Mouse (Mus musculus): ENCODE results near the gene Hemgn. TPM values are rescaled to one million over a fixed set of nuclear protein-coding genes. Genes with fewer than 3 reads are reported as not detected.

Hemgn gene
- polyA plus RNA-seq, 1 experiment, result not detected

DNA sequence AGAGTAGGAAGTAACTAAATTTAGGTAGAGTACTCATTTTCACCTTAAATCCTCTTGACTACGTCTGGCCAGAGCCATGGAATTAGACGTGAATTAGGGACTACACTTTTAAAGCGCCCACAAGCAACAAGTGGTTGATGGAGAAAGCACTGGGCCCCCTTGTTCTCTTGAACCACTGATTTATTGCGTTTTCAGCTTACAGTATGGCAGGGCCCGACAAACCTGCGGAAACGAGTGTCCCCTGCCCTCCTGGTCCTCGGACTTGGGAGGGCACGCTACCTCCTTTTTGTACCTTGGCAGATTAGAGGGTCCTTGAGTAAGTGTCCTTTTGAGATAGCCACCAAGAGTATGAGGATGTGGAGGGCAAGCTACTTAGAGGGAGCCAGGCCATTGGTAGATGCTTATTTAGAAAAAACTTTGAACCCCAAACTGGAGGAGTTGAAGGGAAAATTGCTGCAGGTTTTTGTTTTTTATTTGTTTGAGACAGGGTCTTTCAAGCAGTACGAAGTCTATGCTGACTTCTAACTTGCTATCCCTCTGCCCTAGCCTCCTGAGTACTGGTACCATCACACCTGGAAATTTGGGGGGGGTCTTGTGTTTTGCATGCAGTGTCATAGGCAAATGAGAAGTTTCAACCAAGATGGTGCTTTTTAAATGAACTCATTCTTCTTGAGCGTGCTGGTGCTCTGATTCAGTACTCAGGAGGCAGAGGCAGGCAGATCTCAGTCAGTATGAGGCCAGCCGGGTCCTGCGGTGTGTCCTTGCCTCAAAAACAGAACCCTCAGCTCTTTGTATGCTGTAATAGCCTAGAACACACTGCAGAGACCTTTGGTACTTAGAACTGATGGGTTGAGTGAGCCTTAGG lies 39.8 kb upstream of the Hemgn start:
- peak overlapping the region; percentile 94 for H3ac ChIP-seq (ENCODE audit: control insufficient read depth, insufficient read length, low read depth)
- no peaks in the 10 kb centered on the region for H3K27me3 ChIP-seq (ENCODE audit: control insufficient read depth, insufficient read depth, insufficient read length)
- TF ChIP-seq MYOG (IDR thresholded peaks at IDR 0.05; ENCODE audit: control insufficient read depth, extremely low read depth, insufficient read length) (no peak), FOSL1 (IDR thresholded peaks at IDR 0.05; ENCODE audit: insufficient read depth, low read length, poor library complexity, severe bottlenecking) (no peak), USF1 (IDR thresholded peaks at IDR 0.05; ENCODE audit: low read depth) (no peak), CEBPB (IDR thresholded peaks at IDR 0.05; ENCODE audit: low read depth) (no peak), MAX (IDR thresholded peaks at IDR 0.05) (no peak), MYOD1 (IDR thresholded peaks at IDR 0.05; ENCODE audit: control insufficient read depth, insufficient read length, low read depth) (no peak), CTCF (IDR thresholded peaks at IDR 0.05; ENCODE audit: control insufficient read depth, insufficient read depth, insufficient read length) (no peak)
- peaks cover 48% of the 10 kb centered on the region for H3K36me3 ChIP-seq (ENCODE audit: control insufficient read depth, insufficient read depth)
- peak overlapping the region; percentile 72 for H3K4me3 ChIP-seq (ENCODE audit: insufficient read depth, poor library complexity, severe bottlenecking)
- H3K79me2 ChIP-seq (ENCODE audit: control insufficient read depth, insufficient read depth), result peaks cover 69% of the 10 kb centered on the region
- peaks cover 59% of the 10 kb centered on the region for H3K79me3 ChIP-seq (ENCODE audit: low read depth)

DNA sequence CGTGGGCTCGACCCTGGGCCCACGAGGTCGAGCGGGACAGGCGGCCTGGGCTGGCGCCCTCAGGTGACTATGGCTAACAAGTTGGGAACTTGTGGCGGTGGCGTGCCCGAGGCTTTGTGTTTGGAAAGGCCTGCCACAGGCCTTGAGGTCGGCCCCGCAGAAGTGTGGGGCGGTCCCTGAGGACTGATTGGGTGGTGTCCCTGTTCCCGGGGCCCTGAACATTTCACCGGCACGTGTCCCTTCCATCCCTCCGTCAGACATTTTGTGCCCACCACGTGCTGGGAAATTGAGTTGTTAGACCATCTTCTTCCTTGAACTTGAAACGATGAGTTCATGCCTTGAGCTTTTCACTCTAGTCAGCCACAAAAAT lies 39.2 kb upstream of the Hemgn start:
- H3K27me3 ChIP-seq (ENCODE audit: control insufficient read depth, insufficient read depth, insufficient read length), result no peaks in the 10 kb centered on the region
- TF ChIP-seq CTCF (IDR thresholded peaks at IDR 0.05; ENCODE audit: control insufficient read depth, insufficient read depth, insufficient read length), result no peak
- no peak for TF ChIP-seq MYOG (IDR thresholded peaks at IDR 0.05; ENCODE audit: control insufficient read depth, extremely low read depth, insufficient read length)
- peak; percentile 82 for TF ChIP-seq USF1 (IDR thresholded peaks at IDR 0.05; ENCODE audit: low read depth)
- no peak for TF ChIP-seq FOSL1 (IDR thresholded peaks at IDR 0.05; ENCODE audit: insufficient read depth, low read length, poor library complexity, severe bottlenecking)
- TF ChIP-seq CEBPB (IDR thresholded peaks at IDR 0.05; ENCODE audit: low read depth), result no peak
- TF ChIP-seq MYOD1 (IDR thresholded peaks at IDR 0.05; ENCODE audit: control insufficient read depth, insufficient read length, low read depth), result no peak
- TF ChIP-seq MAX (IDR thresholded peaks at IDR 0.05), result peak; percentile 100
- H3ac ChIP-seq (ENCODE audit: control insufficient read depth, insufficient read length, low read depth), result peak overlapping the region; percentile 94
- peak overlapping the region; percentile 72 for H3K4me3 ChIP-seq (ENCODE audit: insufficient read depth, poor library complexity, severe bottlenecking)
- H3K36me3 ChIP-seq (ENCODE audit: control insufficient read depth, insufficient read depth), result peaks cover 42% of the 10 kb centered on the region
- peaks cover 63% of the 10 kb centered on the region for H3K79me2 ChIP-seq (ENCODE audit: control insufficient read depth, insufficient read depth)
- peaks cover 52% of the 10 kb centered on the region for H3K79me3 ChIP-seq (ENCODE audit: low read depth)

DNA sequence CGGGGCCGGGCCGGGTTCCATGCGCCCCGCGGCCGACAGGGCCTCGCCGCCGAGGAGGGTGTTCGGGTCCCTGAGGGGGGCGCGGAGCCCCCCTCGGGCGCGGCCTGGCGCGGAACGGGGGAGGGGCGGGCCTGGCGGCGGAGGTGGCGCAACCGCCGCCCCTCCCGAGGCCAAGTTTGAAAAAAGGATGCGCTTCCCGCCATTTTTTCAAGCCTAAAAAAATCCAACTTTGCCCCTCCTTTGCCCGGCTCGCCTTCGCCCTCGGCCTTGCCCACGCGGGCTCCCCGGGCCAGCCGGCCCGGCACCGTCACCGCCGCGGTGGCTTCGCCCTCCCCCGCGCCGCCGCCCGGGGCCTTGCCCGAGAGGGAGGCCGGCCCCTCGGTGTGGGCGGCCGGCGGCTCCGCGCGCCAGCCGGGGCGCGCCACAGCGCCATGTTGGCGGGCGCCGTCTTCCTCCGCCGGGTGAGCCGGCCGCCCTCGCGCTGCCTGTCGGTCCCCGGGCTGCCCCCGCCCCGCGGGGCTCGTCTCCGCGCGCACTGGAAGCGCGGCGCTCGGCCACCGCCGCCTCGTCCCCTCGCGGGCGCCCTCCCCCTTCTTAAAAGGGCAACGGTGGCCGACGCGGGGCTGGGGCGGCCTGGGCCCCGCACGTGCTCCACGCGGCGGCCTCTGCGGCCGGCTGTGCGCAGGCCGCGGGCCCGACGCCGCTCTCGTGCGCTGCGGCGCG lies 38.6 kb upstream of the Hemgn start:
- H3K79me2 ChIP-seq (ENCODE audit: control insufficient read depth, insufficient read depth), result peaks cover 58% of the 10 kb centered on the region
- peak overlapping the region; percentile 72 for H3K4me3 ChIP-seq (ENCODE audit: insufficient read depth, poor library complexity, severe bottlenecking)
- peaks cover 47% of the 10 kb centered on the region for H3K79me3 ChIP-seq (ENCODE audit: low read depth)
- peaks cover 37% of the 10 kb centered on the region for H3K36me3 ChIP-seq (ENCODE audit: control insufficient read depth, insufficient read depth)
- H3ac ChIP-seq (ENCODE audit: control insufficient read depth, insufficient read length, low read depth), result peak overlapping the region; percentile 94
- TF ChIP-seq CEBPB (IDR thresholded peaks at IDR 0.05; ENCODE audit: low read depth) (peak; percentile 75), FOSL1 (IDR thresholded peaks at IDR 0.05; ENCODE audit: insufficient read depth, low read length, poor library complexity, severe bottlenecking) (no peak)
- H3K27me3 ChIP-seq (ENCODE audit: control insufficient read depth, insufficient read depth, insufficient read length), result no peaks in the 10 kb centered on the region

DNA sequence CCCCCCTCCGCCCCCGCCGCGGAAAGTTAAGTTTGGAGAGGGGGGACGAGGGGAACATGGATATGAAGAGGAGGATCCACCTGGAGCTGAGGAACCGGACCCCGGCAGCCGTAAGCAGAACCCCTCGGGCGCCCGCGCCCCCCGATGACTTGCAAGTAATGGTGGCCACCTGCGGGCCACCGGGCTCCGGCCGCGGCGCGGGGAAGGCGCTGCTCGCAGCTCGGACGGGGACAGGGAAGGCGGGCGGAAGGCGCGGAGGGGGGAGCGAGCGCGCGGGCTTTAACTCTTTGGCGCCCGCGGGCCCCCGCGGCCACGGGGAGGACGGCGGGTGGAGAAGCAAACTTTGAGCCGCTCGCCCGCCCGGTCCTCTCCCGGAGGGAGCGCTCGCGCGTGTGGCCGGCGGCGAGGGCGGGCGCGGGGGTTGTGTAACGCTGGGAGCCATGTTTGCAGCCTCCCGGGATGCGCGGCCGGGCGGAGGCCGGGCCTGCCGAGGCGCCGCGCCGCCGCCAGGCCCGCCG lies 38.0 kb upstream of the Hemgn start:
- no peaks in the 10 kb centered on the region for H3K27me3 ChIP-seq (ENCODE audit: control insufficient read depth, insufficient read depth, insufficient read length)
- H3ac ChIP-seq (ENCODE audit: control insufficient read depth, insufficient read length, low read depth), result peak overlapping the region; percentile 94
- peaks cover 51% of the 10 kb centered on the region for H3K79me2 ChIP-seq (ENCODE audit: control insufficient read depth, insufficient read depth)
- H3K79me3 ChIP-seq (ENCODE audit: low read depth), result peaks cover 41% of the 10 kb centered on the region
- TF ChIP-seq CTCF (IDR thresholded peaks at IDR 0.05; ENCODE audit: control insufficient read depth, insufficient read depth, insufficient read length) (no peak), FOSL1 (IDR thresholded peaks at IDR 0.05; ENCODE audit: insufficient read depth, low read length, poor library complexity, severe bottlenecking) (no peak), MAX (IDR thresholded peaks at IDR 0.05) (no peak), MYOG (IDR thresholded peaks at IDR 0.05; ENCODE audit: control insufficient read depth, extremely low read depth, insufficient read length) (no peak)
- H3K36me3 ChIP-seq (ENCODE audit: control insufficient read depth, insufficient read depth), result peaks cover 30% of the 10 kb centered on the region
- peak overlapping the region; percentile 72 for H3K4me3 ChIP-seq (ENCODE audit: insufficient read depth, poor library complexity, severe bottlenecking)

DNA sequence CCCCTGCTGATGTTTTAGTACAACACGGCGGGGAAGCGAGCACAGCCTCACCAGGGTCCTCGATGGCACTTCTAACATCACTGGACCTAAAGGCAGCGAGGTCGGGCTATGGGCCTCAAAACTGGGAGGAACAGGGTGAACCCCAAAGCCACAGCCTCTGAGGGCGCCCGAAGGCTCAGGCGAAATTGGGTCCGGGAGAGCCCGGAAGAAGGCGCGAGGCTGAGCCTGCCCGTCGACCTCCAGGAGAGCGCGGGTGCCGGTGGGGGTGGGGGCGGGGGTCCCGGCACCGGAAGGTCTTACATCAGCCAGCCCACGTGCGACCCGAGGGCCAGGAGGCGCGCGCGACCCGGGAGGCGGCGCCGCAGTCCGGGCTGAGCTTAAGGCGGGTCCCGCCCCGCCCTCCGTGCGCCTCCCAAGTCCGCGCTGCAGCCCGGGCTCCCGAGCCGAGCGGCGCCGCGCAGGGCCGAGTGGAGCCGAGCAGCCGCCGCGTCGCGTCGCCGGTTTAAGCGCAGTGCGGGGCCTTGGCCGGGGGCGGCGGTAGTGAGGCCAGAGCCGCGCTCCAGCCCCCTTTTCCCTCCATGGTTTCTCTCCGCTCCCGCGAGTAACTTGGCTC lies 37.3 kb upstream of the Hemgn start, which contains the start of gene Anp32b:
Gene Anp32b (plus strand): TSS at position 384 of the 613 bp plus-strand sequence.
- Histone ChIP-seq H3K36me3 (ENCODE audit: control insufficient read depth, insufficient read depth) (peaks cover 25% of the 10 kb centered on the region), H3K79me3 (ENCODE audit: low read depth) (peaks cover 34% of the 10 kb centered on the region), H3K79me2 (ENCODE audit: control insufficient read depth, insufficient read depth) (peaks cover 45% of the 10 kb centered on the region), H3K4me3 (ENCODE audit: insufficient read depth, poor library complexity, severe bottlenecking) (peak within 1 kb of the TSS; percentile 72), H3ac (ENCODE audit: control insufficient read depth, insufficient read length, low read depth) (peak within 1 kb of the TSS; percentile 94), H3K27me3 (ENCODE audit: control insufficient read depth, insufficient read depth, insufficient read length) (no peaks in the 10 kb centered on the region)
- TF ChIP-seq CEBPB (IDR thresholded peaks at IDR 0.05; ENCODE audit: low read depth), result no peak
- peak; percentile 66 for TF ChIP-seq CTCF (IDR thresholded peaks at IDR 0.05; ENCODE audit: control insufficient read depth, insufficient read depth, insufficient read length)
- TF ChIP-seq MAX (IDR thresholded peaks at IDR 0.05), result peak; percentile 82

All from C2C12 (cell line).